Mouse (Mus musculus): ENCODE measurements around the gene Usp51.
A peak's percentile ranks its signal among the peaks of the same experiment; 100 is the strongest.
"Not testable (repeated sequence)": the region's sequence is repeated elsewhere in the genome, so short reads cannot be mapped to it uniquely, and the experiment has no call there.

Gene Usp51

GRCm38 (mm10) chrX:153006387-153006841 lies at the start of gene Usp51:
Gene Usp51 (plus strand): TSS chrX:153006469.
- DNase-seq (ENCODE audit: low spot score in 2 of 2): peak; percentile 35 to 38

DNA sequence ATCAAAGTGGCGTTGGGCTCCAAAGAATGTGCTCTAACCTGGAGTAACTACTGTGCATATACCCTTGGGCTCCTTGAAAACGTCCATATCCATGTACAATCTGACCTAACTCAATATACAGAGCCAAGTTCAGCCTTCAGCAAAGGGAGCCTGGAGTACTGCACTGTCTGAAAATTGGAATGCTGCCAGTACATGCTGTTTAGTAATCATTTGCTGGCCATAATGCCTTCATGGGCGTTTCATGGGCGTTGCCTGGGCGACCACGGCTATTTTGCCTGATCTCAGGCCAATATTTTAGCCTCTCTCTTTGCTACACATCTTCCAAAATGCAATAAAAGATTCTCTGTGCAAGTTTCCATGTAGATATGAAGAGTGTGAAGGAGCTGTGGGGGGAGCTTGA lies 36.7 kb upstream of the Usp51 start:
- no peak for DNase-seq (ENCODE audit: low spot score in 2 of 2)

GRCm38 (mm10) chrX:152973476-152974203 lies 32.6 kb upstream of the Usp51 start:
- DNase-seq (ENCODE audit: low spot score in 2 of 2): not testable (repeated sequence)

GRCm38 (mm10) chrX:152974204-152974661 lies 32.0 kb upstream of the Usp51 start:
- DNase-seq (ENCODE audit: low spot score in 2 of 2): peak; percentile 57 to 81

DNA sequence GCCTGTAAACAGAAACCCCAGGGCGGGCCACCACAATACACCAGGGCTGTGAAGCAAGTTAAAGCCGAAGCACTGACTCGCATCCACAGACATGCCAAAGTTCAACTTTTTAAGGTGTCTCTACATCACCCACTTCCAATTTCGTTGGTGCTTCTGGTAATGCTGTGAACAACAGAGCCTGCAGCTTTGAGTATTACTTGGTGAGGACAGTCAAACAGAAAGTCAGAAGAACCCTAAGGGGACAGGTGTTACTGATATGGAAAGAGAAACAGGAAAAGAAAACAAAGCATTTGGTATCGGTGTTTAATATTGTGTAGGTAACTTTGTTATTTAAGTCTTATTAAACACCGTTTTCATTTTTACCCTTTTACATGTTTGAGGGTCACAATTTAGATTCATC lies 29.7 kb upstream of the Usp51 start:
- no peak for DNase-seq (ENCODE audit: low spot score in 2 of 2)

DNA sequence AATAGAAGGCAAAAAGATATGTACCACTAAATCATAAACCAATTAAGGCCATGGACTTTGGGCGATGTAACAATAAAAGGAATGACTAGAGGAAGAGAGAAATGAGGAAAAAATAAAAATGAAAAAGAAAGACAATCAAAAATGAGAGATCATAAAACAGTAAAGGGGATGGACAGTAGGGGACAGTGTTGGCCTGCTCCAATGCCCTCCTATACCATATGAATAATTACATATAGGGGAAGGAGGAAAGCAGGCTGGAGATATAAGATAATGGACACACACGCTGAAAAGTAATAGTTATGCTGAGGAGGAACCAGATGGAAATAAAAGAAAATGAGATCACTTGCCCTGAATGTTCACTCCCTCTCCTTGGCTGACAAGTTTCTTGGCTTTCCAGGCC lies 21.3 kb upstream of the Usp51 start:
- no peak for DNase-seq (ENCODE audit: low spot score in 2 of 2)

DNA sequence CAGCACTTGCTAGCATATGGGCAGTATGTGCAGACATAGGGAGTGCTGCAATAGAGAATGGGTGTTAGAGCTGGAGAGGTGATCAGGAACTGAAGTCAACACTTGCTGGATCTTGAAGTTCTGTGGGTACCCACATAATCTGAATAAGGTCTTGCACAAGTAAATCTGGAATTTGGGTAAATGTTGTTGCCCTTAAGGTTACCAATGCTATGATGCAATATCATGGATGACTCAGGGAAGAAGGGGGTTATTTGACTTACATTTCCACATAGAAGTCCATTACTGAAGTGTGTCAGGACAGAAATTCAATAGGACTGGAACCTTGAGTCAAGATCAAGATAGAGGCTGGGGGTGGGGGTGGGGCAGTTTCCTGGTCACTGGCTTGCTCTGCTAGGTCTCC lies 16.4 kb upstream of the Usp51 start:
- not testable (repeated sequence) for DNase-seq (ENCODE audit: low spot score in 2 of 2)

GRCm38 (mm10) chrX:152996105-152996504 lies 10.2 kb upstream of the Usp51 start:
- not testable (repeated sequence) for DNase-seq (ENCODE audit: low spot score in 2 of 2)

DNA sequence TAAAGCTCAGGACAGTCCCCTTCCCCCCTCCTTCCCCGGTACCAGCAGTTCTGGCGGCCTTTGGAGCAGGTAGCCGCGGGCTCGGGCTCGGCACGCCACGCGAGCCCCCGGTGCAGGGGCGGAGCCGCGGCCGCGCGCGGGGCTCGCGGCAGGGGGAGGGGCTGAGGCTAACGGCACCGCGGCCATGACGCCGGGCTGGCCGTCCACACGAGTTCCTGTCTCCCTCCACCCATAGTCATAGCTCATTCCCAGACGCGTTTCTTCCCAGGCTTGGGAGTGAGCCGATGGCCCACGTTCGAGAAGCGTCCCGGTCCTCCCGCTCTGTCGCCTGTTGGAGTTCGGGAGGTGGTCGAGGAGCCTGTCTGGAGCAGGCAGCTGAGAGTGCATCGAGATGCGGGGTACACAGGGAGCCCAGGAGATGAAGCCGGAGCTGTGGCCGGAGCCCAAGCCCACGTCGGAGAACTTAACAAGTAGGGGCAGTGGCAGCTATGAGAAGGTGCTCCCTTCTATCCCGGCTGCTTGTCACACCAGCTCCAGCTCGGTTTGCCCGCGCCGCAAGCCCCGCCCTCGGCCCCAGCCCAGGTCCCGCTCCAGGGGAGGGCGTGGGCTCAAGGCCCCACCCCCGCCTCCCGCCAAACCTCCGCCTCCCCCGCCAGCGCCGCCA lies 884 bp downstream of the Usp51 start:
- peak; percentile 18 to 28 for DNase-seq (ENCODE audit: low spot score in 2 of 2)

DNA sequence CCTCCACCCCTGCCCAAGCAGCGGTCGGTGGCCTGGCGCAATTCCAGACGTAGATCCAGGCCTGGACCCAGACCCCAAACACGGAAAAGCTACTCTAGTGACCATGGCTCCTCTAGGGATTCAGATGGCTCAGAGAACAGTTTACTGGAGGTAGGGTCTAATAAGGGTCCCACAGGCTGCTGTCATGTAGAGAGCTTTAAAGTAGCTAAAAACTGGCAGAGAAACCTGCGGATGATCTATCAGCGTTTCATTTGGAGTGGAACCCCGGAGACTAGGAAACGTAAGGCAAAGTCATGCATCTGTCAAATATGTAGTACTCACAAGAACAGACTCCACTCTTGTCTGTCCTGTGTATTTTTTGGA lies 1.4 kb downstream of the Usp51 start:
- no peak for DNase-seq (ENCODE audit: low spot score in 2 of 2)

DNA sequence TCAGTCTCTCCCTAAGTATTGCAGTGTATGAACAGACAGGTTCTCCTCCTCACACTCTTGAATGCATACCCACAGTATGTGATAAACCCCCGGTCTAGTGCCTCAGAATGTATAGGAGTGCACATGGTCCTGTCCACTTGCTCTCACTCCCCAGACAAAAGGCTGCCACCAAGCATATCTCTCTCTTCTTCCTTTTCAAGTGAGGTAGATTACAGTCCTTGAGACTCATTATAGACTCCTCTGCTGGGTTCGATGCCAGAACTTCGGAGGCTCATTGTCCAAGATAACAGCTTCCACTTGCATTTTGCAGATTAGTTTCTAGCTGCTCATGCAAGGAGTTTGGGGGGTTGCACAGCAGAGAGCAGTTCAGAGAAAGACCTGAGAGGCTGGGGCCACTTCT lies 19.0 kb downstream of the Usp51 start:
- DNase-seq (ENCODE audit: low spot score in 2 of 2): not testable (repeated sequence)

DNA sequence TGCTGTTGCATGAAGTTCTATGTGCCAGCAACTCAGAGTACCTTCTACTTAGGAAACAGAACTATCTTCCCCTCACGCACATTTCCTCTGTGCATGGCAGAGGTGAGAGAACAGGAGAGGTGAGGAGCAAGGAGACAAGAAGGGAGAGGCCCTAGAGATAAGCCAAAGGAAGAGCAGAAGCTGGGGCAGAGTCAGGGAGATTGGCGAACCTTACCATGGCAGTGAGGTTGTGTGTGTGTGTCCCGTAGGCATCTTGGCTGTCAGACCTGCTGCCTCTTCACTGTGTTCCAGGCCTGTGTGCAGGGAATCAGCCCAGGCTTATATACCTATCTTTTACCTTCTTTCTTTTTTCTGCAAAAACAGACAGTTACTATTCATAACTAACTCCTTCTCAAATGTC lies 19.4 kb downstream of the Usp51 start:
- not testable (repeated sequence) for DNase-seq (ENCODE audit: low spot score in 2 of 2)

DNA sequence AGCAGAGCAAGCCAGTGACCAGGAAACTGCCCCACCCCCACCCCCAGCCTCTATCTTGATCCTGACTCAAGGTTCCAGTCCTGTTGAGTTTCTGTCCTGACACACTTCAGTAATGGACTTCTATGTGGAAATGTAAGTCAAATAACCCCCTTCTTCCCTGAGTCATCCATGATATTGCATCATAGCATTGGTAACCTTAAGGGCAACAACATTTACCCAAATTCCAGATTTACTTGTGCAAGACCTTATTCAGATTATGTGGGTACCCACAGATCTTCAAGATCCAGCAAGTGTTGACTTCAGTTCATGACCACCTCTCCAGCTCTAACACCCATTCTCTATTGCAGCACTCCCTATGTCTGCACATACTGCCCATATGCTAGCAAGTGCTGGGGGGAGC lies 25.3 kb downstream of the Usp51 start:
- DNase-seq (ENCODE audit: low spot score in 2 of 2): not testable (repeated sequence)

DNA sequence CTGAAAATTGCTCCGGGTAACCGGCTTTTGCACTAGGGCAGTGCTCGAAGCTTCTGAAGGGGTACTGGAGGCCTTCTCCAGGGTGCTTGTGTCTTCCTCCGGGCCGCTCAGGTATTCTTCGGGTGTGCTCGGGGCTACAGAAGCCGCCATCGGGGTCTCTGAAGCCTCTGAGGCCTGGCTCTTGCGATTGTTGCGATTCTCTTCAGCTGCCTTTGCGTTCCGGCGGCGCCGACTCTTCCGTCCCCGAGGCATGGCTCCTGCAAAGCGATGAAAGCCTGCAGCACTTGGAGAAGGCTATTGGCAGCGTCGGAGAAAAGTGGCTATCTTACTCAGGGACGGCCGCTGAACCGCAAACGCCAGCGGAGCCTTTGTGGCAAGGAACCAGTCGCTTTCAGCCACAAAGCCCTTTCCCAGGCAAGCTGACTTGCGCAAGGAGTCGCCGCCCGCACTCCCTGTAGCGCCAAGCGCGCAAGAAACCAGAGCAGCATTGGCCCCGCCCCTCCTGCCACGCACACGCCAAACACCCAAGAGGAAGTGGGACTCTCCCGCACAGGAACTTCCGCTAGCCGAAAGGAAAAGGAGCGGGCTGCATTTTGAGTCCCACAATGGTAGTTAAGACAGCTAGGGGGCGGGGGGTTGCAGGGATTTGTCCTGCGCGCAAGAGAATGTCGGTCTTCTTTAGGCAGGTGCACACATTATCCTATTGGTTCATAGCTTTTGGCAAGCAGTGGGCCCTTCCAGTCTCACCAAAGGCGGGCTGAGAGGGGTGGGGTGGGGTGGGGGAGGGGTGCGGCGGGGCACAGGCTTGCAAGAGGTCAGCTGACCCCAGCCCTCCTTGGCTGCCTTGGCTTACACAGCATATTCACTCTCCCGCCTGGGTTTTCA lies 31.1 kb downstream of the Usp51 start, which contains the start of gene Mageh1:
Mageh1 (minus strand) TSS at position 489 of the 885 bp plus-strand sequence.
- peak; percentile 72 to 82 for DNase-seq (ENCODE audit: low spot score in 2 of 2)

- DNase-seq (ENCODE audit: low spot score in 2 of 2): not testable (repeated sequence)
These were observed 31.9 kb downstream of the Usp51 start for GRCm38 (mm10) chrX:153037972-153038744.

All from frontal cortex, postnatal 36 days (tissue).